Mouse (Mus musculus): ENCODE results near the gene Gramd1a.

- TF ChIP-seq CTCF (IDR thresholded peaks at IDR 0.05; ENCODE audit: low read depth, low read length) (no peak), POLR2A (IDR thresholded peaks at IDR 0.05; ENCODE audit: extremely low read depth, insufficient read depth, low read length) (no peak)
These were observed 72.7 kb downstream of the Gramd1a start for GRCm38 (mm10) chr7:31082831-31083588.
